ENCODE assay signal across 8 mouse cellular contexts in genomic region chr4:106560213-106560845, GRCm38 (mm10). TPM values are rescaled to one million over a fixed set of nuclear protein-coding genes. Genes with fewer than 3 reads are reported as not detected.
A peak's percentile ranks its signal among the peaks of the same experiment; 100 is the strongest.
DNase-seq lines count a peak whose midpoint lies in the region; ATAC-seq lines count a peak whose summit lies in the region.

No protein-coding gene starts in this region.

- H3K4me1 ChIP-seq in lung, embryonic 15.5 days: peaks cover 32% of the 10 kb centered on the region
- peaks cover 41% of the 10 kb centered on the region for H3K4me1 ChIP-seq in hindbrain, embryonic 13.5 days (replicated peaks)
- peaks cover 21% of the 10 kb centered on the region for H3K4me1 ChIP-seq in liver, embryonic 11.5 days (replicated peaks; ENCODE audit: control insufficient read depth, insufficient read depth, low read length)
- H3K4me1 ChIP-seq in stomach, embryonic 14.5 days (ENCODE audit: control insufficient read depth, insufficient read depth, low read length): peaks cover 29% of the 10 kb centered on the region

- H3K4me3 ChIP-seq in lung, embryonic 15.5 days: peak overlapping the region; percentile 83
- peak overlapping the region; percentile 89 for H3K4me3 ChIP-seq in hindbrain, embryonic 13.5 days
- H3K4me3 ChIP-seq in liver, embryonic 11.5 days (ENCODE audit: low read depth, low read length): peak overlapping the region; percentile 83
- H3K4me3 ChIP-seq in stomach, embryonic 14.5 days (ENCODE audit: low read depth, low read length): peak overlapping the region; percentile 90

- ATAC-seq in lung, embryonic 15.5 days (ENCODE audit: borderline replicate concordance, extremely low read depth, low FRiP score, low TSS enrichment): peak; percentile 74; the same call in 1 of the 2 replicates
- no peak; the same call in 1 of the 2 replicates for ATAC-seq in hindbrain, embryonic 13.5 days (ENCODE audit: low FRiP score)
- ATAC-seq in liver, embryonic 11.5 days (replicated peaks; ENCODE audit: low FRiP score): peak; percentile 80
- ATAC-seq in stomach, embryonic 14.5 days (ENCODE audit: insufficient number of reproducible peaks, insufficient read depth, low FRiP score, low read depth): peak; percentile 60; the same call in 1 of the 2 replicates

- H3K9me3 ChIP-seq in lung, embryonic 15.5 days: no peaks in the 10 kb centered on the region
- H3K9me3 ChIP-seq in hindbrain, embryonic 13.5 days: no peaks in the 10 kb centered on the region
- no peaks in the 10 kb centered on the region for H3K9me3 ChIP-seq in liver, embryonic 11.5 days (ENCODE audit: control insufficient read depth, low read length)
- H3K9me3 ChIP-seq in stomach, embryonic 14.5 days (ENCODE audit: control insufficient read depth, low read depth, low read length): no peaks in the 10 kb centered on the region

- H3K36me3 ChIP-seq in lung, embryonic 15.5 days: peaks cover 7% of the 10 kb centered on the region
- H3K36me3 ChIP-seq in hindbrain, embryonic 13.5 days: peaks cover 15% of the 10 kb centered on the region
- peaks cover 8% of the 10 kb centered on the region; the same call in 1 of the 2 replicates for H3K36me3 ChIP-seq in liver, embryonic 11.5 days (ENCODE audit: control insufficient read depth, insufficient read depth, low read length)
- peaks cover 13% of the 10 kb centered on the region for H3K36me3 ChIP-seq in stomach, embryonic 14.5 days (ENCODE audit: control insufficient read depth, insufficient read depth, low read length)

- H3K27ac ChIP-seq in lung, embryonic 15.5 days: peak overlapping the region; percentile 62; the same call in 1 of the 2 replicates
- H3K27ac ChIP-seq in hindbrain, embryonic 13.5 days: peak overlapping the region; percentile 92
- H3K27ac ChIP-seq in liver, embryonic 11.5 days (ENCODE audit: low read depth, low read length): peak overlapping the region; percentile 57
- peak overlapping the region; percentile 72; the same call in 1 of the 2 replicates for H3K27ac ChIP-seq in stomach, embryonic 14.5 days (ENCODE audit: low read length)

- under 1% methylated on average over 20 of the region's 20 CpGs for WGBS in lung, embryonic 15.5 days
- WGBS in hindbrain, embryonic 13.5 days: 1% methylated on average over 19 of the region's 20 CpGs
- 5% methylated on average over 20 of the region's 20 CpGs for WGBS in liver, embryonic 11.5 days
- 3% methylated on average over 20 of the region's 20 CpGs for WGBS in stomach, embryonic 14.5 days

- no peak for DNase-seq in lung, postnatal 4 days
- DNase-seq in c-Kit-positive CD71-positive TER-119-positive erythroid progenitor cells, embryonic 14.5 days (ENCODE audit: low spot score): peak; percentile 14
- DNase-seq in liver, embryonic 11.5 days (ENCODE audit: low spot score): no peak
- DNase-seq in ovary, postnatal 14 days (ENCODE audit: low spot score): no peak
- no peak for DNase-seq in right cerebral cortex, postnatal 36 days (ENCODE audit: low spot score in 2 of 2)

- peak overlapping the region; percentile 95 for H3K4me2 ChIP-seq in lung, embryonic 15.5 days
- peak overlapping the region; percentile 97 for H3K4me2 ChIP-seq in hindbrain, embryonic 13.5 days
- H3K4me2 ChIP-seq in liver, embryonic 11.5 days: peak overlapping the region; percentile 71
- H3K4me2 ChIP-seq in stomach, embryonic 14.5 days (replicated peaks; ENCODE audit: low read depth, low read length): peak overlapping the region; percentile 94

- H3K9ac ChIP-seq in lung, embryonic 15.5 days: peak overlapping the region; percentile 39
- H3K9ac ChIP-seq in hindbrain, embryonic 13.5 days: peak overlapping the region; percentile 73
- H3K9ac ChIP-seq in liver, embryonic 11.5 days (ENCODE audit: low read depth, low read length): peak overlapping the region; percentile 71
- no peak overlapping the region; the same call in 1 of the 2 replicates for H3K9ac ChIP-seq in stomach, embryonic 14.5 days (replicated peaks; ENCODE audit: low read depth, low read length)

- H3K27me3 ChIP-seq in lung, embryonic 15.5 days: no peaks in the 10 kb centered on the region
- no peaks in the 10 kb centered on the region for H3K27me3 ChIP-seq in hindbrain, embryonic 13.5 days
- no peaks in the 10 kb centered on the region for H3K27me3 ChIP-seq in liver, embryonic 11.5 days (replicated peaks; ENCODE audit: control insufficient read depth, insufficient read depth, low read length)
- no peaks in the 10 kb centered on the region for H3K27me3 ChIP-seq in stomach, embryonic 14.5 days (ENCODE audit: control insufficient read depth, insufficient read depth, low read length)

RNA-seq across cellular contexts. Expression of gene Dhcr24, which starts 0.5 kb away (rescaled TPM):
- polyA plus RNA-seq in lung, embryonic 15.5 days (2015; fragmentation: Nextera tagmentation; extraction: Ambion mirVana): 4.6 and 4.9 TPM in 2 replicates
- 6.3 and 6.5 TPM in 2 replicates for polyA plus RNA-seq in hindbrain, embryonic 13.5 days (2015; fragmentation: Nextera tagmentation; extraction: Ambion mirVana)
- polyA plus RNA-seq in liver, embryonic 11.5 days (2014; fragmentation: Nextera tagmentation; extraction: Ambion mirVana): 22.9 and 23.0 TPM in 2 replicates
- 29.8 and 32.4 TPM in 2 replicates for polyA plus RNA-seq in stomach, embryonic 14.5 days (2014; fragmentation: Nextera tagmentation; extraction: Ambion mirVana)

RNA-seq across cellular contexts. Expression of gene Lexm, which starts 56.7 kb away (rescaled TPM):
- not detected in 2 replicates for polyA plus RNA-seq in lung, embryonic 15.5 days (2015; fragmentation: Nextera tagmentation; extraction: Ambion mirVana)
- polyA plus RNA-seq in hindbrain, embryonic 13.5 days (2015; fragmentation: Nextera tagmentation; extraction: Ambion mirVana): 0.10 TPM in 1 of 2 replicates, not detected in the other
- 0.30 and 0.52 TPM in 2 replicates for polyA plus RNA-seq in liver, embryonic 11.5 days (2014; fragmentation: Nextera tagmentation; extraction: Ambion mirVana)
- not detected in 2 replicates for polyA plus RNA-seq in stomach, embryonic 14.5 days (2014; fragmentation: Nextera tagmentation; extraction: Ambion mirVana)
